Mouse (Mus musculus) fat pad, adult 2 months (tissue): ENCODE measurements around the gene AI593442.

Experiments
- DNase-seq: peaks from one replicate; pipeline ENCODE4 v3.0.0-alpha.2; 2011; ENCODE audit warnings: low read depth, low spot score; ENCODE audit errors: extremely low read depth

AI593442 gene

DNA sequence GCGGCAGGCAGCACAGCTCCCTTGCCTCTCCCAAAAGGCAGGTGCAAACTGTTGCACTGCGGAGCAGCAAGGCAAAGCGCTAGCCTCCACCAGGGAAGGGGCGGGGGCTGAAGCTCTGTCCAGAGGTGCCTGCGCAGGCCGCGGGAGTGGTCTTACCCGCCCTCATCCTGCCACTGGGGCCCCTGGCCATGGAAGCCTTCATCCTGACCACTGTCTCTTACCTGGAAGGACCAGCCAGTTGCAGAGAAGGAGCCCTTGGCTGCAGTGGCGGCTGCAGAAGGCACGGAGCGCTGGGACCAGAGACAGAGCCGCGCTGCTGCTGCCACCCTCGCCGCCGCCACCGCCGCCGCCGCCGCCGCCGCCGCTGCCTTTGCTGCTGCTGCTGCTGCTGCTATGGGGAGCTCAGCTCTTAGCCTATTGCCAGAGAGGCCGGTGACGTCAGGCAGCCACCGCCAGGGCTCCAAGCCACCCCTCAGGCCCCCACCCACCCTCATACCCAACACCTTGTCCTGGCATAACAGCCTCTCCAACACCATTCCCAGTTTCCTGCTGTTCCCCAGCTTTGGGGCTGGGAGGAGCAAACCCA lies at the start of gene AI593442:
AI593442 (minus strand) TSS at position 419 of the 586 bp plus-strand sequence.
- DNase-seq = no peak

DNA sequence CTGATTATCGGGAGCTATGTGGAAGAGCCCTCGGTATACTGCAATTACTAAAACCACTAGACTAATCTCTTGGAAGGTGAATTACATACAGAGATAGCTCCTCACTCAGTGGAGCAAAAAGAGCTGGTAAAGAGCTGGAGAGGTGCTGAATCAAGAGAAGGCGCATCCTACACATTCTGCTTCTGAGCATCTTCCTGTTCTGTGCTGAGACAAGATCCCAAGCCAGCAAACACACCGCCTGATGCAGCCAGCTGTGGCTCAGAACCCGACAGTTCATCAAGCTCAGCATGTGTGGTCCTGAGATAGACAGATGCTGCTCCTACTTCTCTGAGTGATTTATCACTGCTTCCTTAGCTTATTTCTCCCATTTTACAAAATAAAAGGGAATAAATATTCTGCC lies 49.2 kb upstream of the AI593442 start:
- no peak for DNase-seq

DNA sequence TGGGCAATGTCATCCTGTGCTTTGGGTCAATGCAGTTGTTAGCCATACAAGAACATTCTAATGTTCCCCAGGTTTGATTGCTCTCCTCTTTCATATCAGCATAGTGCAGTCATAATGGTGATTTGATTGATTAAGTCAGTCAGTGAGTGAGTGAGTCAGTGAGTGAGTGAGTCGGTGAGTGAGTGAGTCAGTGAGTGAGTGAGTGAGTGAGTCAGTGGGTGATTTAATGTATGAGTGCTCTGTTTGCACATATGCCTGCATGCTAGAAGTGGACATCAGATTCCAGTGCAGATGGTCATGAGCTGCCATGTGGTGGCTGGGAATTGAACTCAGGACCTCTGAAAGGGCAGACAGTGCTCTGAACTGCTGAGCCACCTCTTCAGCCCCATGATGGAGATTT lies 43.0 kb upstream of the AI593442 start:
- no peak for DNase-seq

DNA sequence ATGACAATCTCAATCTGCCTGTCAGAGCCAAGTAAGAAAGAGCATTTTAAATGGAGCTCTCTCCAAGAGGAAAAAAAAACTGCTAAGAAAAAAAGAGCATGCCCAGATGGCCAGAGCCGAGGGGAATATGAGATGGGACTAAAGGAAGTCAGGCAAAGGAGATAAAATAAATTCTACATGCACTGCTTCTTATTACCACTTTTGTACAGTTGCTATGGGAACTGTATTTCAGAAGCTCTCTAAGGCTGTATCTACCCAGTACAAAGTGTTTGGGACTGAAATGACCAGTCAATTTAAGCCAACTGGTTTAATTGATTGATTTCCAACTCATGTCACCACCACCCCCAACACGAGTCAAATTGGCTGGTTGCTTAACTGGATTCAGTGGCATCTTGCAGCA lies 40.0 kb upstream of the AI593442 start:
- no peak for DNase-seq

DNA sequence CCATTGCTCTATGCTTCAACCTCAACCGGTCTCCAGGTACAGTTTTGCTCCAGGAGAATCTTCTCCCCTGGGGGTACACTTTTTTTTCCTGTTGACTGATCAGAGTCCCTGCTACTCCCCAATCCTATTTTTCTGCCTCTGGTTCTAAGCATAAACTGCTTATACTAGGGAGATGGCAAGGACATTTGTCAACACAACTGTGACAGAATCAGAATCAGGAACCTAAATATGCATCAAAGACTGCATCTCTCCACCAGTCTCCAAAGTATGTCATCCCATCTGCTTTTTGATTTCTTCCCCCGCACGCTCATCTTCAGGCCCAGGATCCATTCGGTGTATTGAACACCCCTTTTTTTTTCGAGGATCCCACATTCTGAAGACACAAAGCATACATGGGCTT lies 456 bp upstream of the AI593442 start:
- DNase-seq = no peak

DNA sequence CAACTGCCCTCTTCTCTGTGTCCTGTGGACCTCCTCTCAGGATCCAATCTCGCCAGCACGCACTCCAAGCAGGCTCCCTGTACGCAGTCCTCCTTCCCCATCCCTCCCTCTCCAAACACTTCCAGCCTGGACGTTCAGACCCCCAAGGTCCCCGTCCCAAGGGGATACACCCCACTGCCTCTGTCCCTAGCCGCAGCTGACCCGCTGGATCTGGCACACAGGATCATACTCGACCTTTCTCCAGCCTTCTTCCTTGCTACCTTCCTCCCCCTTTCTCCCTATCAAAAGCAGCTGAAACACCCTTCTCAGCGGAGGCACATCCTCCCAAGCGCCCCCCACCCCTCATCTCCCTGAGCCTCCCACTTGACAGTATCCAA lies 753 bp downstream of the AI593442 start:
- no peak for DNase-seq

DNA sequence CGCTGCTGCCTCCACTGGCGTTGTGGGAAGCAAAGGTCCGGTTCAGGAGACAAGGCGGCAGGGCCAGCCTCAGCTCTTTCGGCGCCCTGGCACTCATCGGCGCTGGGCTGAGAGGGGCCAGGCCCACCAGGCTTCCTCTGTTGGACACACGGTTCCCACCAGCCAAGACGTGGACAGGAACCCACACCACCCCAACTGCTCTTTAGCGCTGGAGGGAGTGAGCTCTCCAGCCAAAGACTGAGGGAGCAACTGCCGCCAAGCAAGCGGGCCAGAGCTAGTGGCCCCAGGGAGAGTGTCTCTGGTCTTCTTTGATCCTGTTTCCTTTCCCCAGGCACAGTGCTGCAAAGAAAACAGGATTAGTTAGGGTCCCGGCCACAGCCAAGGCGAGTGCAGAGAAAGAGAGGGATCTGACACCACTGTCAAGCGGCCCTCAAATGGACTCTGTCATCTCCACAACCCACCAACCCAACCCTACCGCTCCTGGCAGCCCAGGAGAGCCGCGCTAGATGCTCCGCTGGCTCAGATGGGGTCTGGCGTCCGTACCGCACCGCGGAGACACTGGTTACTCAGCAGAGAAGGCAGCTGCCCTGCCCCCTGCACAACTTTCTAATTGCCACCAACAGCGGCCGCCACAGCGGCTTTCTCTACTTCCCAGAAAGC lies 1.3 kb downstream of the AI593442 start:
- DNase-seq = no peak

DNA sequence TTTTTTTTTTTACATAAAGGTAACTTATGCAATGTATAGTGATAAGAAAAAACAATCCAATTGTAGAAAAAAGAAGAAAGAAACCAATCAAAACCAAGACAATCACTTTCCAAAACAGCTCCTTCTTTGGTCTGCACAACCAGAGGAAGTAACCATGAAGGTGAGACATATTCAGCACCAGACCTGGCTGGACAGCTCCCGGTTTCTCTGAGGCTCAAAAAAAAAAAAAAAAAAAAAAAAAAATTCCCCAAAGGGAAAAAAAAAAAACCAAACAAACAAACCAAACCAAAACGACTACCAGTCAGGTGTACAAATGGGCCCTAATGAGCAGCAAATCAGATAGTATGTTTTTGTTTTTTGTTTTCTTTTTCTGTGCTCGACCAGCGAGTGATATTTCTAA lies 3.0 kb downstream of the AI593442 start:
- no peak for DNase-seq

DNA sequence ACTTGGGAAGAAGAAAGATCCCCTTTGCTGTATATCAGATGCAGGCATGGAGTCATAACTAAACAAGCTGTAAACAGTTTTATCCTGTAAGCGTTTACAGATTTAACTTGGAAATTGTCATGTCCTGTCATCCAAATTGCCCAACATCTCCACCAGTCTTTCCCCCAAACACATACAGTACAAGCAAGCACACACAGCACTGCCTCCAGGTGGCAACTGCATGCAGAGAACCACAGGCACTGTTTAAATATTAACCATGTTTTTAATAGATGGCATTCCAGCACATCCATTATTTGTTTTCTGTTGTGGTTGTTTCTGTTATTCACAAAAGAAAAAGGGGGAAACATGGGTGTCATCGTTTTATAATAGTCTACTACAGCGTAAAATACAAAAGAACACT lies 3.6 kb downstream of the AI593442 start:
- no peak for DNase-seq

DNA sequence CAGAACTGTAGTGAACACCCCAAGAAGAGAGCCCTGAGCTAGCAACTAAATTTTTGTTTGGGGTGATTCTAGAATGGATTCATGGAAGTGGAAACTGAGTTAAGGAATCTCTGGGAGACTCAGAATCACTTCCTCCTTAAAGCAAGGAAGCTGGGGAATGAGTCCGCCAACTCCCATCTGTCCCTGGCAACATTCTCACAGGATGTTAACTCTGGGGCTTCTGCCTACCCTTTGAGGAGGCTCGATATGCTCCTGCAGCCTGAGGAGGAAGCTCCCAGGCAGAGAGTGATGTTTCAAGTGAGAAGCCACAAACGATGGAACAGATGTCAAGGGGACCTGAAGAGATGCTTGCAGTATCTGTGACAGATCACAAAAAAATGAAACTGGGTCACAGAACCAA lies 18.2 kb downstream of the AI593442 start:
- no peak for DNase-seq

DNA sequence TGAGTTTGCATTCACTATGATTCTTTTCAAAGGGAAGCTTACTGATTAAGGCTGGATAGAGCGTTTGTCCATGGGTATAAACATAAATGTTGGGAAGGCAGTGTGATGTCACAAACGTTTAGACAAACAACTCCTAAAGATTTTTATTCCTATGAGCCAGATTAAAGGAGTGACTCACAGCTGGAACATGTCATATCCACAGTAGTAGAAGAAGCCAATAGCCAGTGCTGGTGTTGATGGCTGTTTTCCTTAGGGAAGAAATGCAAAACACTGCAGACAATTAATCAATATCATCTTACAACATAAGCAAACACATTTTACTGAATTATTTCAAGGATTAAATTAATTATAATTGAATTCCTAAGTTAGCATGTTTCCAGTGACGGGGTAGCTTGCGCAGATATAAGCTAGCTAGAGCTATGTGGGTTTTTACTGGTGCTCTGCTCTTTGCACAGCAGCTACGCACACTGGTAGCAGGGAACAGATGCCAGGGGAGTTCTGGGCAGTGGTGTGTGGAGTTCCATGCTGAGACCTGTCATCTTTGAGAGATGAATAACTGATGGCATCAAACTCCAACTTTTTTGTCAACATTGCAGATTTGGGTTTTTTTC lies 29.1 kb downstream of the AI593442 start:
- no peak for DNase-seq

DNA sequence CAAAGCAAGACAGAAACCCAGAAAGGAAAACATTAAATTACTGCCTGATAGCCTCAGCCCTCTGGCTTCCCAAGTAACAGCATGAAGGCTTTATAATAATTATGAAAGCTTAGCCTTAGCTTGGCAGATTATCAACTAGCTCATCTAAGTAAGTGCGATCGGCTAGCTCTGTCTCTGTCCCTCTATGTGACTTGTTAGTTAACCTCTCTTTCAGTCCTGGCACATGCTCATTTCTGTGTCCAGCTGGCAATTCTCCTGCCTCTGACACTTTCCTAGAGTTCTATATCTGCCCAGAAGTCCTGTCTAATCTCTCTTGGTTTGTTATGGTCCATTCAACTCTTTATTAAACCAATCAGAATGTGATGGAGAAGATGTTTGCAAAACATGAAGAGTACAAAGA lies 34.3 kb downstream of the AI593442 start:
- DNase-seq = no peak

DNA sequence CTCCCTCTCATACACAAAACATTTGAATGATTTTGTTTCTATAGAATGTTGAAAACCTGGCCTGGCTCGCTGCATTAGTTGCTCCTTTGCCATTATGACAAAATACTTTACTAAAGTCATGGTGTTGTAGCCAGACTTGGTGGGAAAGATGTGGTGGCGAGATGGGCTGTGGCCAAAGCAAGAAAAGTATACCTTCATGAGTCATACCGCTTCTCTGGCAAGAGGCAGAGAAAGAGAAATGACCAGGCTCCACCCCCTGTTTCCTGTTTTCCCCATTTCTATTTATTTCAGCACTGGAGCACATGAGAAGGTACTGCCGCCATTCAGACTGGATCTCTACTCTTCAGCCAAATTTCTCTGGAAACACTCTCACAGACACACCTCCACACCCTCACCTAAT lies 35.0 kb downstream of the AI593442 start:
- no peak for DNase-seq

DNA sequence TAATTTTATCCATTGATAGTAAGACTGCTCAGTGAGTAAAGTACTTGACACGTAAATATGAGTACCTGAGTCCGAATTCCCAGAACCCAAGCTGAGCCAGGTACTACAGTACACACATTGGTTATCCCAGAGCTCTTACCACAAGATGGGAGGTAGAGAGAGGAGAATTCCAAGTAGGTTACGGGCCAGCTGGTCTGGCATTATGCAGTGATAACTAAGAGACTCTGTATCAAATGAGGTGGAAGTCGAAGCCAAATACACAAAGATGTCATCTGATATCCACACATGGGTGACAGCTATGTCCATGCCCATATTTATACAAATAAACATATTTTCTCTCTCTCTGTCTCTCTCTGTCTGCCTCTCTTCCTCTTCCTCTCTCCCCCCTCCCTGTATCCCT lies 35.4 kb downstream of the AI593442 start:
- no peak for DNase-seq

DNA sequence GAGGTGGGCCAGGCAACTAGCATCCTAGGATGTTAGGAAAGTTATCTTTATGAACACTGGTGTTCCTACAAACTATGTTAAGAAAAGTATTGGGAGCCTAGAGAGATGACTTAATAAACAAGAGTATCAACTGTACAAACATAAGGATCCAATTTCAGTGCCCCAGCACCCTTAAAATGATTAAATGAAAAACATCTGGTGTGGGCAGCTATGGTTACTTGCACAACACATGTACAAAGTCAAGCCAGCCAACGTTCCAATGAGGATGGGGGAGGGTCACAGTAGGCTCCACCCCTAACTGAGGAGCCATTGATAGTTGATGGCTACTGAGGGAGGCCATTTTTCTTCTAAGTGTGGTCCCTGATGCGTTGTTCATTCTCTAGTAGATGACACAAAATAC lies 43.6 kb downstream of the AI593442 start:
- no peak for DNase-seq

DNA sequence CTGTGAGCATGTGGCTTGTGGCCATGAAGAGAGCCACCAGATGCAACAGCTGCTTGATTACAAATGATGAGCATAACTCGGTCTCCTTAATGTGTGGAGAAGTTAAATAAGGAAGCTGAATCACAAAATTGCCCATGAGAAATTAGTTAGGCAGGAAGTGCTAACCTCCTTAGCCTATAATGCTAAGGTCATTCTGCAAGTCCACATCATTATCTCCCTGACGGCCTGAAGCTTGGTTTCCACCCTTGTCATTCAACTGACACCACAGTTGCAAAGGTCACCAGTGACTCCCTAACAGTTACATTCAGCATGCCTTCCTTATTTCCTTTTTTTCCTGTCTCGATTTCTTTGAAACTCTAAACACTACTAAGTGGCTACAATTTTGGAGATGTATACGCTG lies 55.7 kb downstream of the AI593442 start:
- DNase-seq = no peak
